Mouse (Mus musculus): ENCODE data around the gene Gnaz.
A peak's percentile ranks its signal among the peaks of the same experiment; 100 is the strongest.
"Not testable (repeated sequence)": the region's sequence is repeated elsewhere in the genome, so short reads cannot be mapped to it uniquely, and the experiment has no call there.

The Gnaz gene

DNA sequence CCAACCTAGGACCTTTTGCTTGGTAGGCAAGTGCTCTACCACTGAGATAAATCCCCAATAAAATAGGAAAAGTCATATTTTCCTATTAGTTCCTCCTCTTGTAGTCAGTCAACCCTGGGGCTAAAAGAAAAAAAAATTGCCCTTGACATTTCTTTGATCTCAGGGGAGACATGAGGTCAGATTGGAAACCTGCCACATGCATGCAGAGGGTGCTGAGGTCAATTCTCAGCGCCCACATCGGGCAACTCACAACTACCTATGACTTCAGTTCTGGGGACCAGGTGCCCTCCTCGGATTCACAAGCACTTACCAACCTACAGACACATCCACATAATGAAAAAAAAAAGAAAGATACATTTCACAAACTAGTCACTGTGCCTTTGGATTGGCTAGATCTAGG is 63.3 kb downstream of the Gnaz start:
- Histone ChIP-seq H3K27me3 (ENCODE audit: control insufficient read depth, insufficient read depth, low read length, poor library complexity, severe bottlenecking) (no peaks in the 10 kb centered on the region), H3K36me3 (ENCODE audit: control insufficient read depth, insufficient read depth, low read length, poor library complexity, severe bottlenecking) (no peaks in the 10 kb centered on the region)
- DNase-seq (ENCODE audit: low read depth, low spot score), result no peak

DNA sequence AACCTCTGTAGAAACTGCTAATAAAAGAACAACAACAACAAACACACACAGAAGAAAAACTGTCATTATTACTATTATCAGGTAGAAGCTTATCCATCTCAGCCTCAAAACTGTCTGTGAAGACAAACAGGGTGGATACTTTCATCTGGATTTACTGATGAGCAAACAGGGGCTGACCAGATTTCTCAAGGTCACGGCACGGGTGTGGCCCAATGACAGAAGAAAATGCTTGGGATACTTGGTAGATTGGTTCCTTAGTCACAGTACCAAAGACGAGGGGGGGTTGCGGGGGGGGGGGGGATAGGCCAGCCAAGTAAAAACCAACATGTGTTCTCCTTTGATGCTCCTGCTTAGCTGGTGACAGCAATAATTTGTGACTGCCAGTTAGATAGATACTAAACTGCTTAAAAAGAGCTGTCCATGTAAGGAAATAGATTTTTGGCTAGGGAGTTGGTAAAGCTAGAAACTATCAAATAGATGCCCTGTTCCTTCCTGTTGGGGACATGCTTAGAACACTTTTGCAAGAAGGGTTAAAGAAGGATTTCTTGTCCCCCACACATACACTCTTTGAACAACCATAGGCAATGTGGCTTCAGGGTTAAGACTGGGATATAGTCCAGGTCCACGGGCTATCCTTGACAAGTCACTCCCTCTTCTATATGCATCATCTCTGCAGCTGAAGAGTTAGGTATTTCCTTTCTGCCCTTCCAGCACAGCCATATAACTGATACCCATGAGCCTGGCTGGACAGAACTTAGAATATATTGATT is 64.6 kb downstream of the Gnaz start:
- no peak for DNase-seq (ENCODE audit: low read depth, low spot score)

DNA sequence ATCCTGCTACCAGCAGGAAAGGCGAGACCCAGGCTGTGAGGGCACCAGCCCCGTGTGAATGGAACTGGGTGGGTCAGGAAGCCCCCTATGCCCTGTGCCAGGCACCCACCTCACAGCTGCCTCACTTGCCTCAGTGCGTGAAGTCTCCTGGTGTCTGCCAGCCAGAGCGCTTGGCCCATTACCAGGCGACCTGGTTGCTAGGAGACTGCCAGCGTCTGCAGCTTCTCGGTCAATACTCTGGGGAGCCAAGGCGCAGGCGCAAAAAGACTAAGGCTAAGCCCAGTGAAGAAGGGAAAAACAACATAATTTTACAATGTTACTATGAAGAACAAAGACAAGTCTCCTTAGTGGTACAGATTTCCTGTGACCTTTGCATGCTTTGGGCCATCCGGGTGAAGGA is 65.4 kb downstream of the Gnaz start, which contains the start of gene Rsph14:
Gene Rsph14 (minus strand): TSS at position 192 of the 400 bp plus-strand sequence.
- DNase-seq (ENCODE audit: low read depth, low spot score), result peak; percentile 76
- Histone ChIP-seq H3K27me3 (ENCODE audit: control insufficient read depth, insufficient read depth, low read length, poor library complexity, severe bottlenecking) (no peaks in the 10 kb centered on the region), H3K36me3 (ENCODE audit: control insufficient read depth, insufficient read depth, low read length, poor library complexity, severe bottlenecking) (no peaks in the 10 kb centered on the region)

More for the DNA sequence above, 64.6 kb downstream of the Gnaz start:
- H3K27me3 ChIP-seq (ENCODE audit: control insufficient read depth, insufficient read depth, low read length, poor library complexity, severe bottlenecking), result no peaks in the 10 kb centered on the region
- no peaks in the 10 kb centered on the region for H3K36me3 ChIP-seq (ENCODE audit: control insufficient read depth, insufficient read depth, low read length, poor library complexity, severe bottlenecking)

DNA sequence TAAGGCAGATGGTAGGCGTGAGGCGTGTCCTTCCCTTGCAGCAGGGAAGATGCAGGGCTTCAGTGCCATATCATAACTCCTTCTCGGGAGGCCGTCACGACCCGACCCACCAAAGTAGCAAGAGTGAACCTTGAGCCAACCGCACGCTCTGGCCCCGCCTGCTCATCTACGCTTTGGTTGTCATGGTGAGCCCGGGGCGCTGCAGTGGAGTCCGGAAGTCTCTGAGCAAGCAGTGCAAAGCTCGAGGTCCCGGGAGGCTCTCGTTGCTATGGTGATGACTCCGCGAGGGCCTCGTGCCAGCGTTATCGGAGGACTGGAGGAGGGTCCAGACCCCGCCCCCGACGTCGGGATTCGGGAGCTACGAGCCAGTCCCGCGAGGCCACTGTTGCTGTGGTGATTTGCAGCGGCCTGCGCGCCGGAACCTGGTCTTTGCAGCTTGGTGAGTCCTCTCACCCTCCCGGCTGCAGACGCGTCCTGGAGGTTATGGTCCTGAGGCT is 70.0 kb downstream of the Gnaz start, which contains the start of gene Rab36:
Gene Rab36 (plus strand): TSS at position 176 of the 497 bp plus-strand sequence.
- Histone ChIP-seq H3K27me3 (ENCODE audit: control insufficient read depth, insufficient read depth, low read length, poor library complexity, severe bottlenecking) (no peaks in the 10 kb centered on the region; the same call in 1 of the 2 replicates), H3K36me3 (ENCODE audit: control insufficient read depth, insufficient read depth, low read length, poor library complexity, severe bottlenecking) (no peaks in the 10 kb centered on the region)
- DNase-seq (ENCODE audit: low read depth, low spot score), result peak; percentile 84

DNA sequence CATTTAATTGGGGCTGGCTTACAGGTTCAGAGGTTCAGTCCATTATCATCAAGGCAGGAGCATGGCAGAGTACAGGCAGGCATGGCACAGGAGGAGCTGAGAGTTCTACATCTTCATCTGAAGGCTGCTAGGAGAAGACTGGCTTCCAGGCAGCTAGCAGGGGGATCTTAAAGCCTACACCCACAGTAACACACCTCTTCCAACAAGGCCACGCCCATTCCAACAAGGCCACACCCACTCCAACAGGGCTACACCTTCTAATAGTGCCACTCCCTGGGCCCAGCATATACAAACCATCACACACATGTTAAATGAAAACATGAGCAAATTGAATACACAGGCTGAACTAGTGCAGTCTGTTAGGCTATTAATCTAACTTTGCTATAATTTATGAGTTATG is 75.1 kb downstream of the Gnaz start:
- H3K27me3 ChIP-seq (ENCODE audit: control insufficient read depth, insufficient read depth, low read length, poor library complexity, severe bottlenecking); H3K36me3 ChIP-seq (ENCODE audit: control insufficient read depth, insufficient read depth, low read length, poor library complexity, severe bottlenecking): not testable (repeated sequence)
- DNase-seq (ENCODE audit: low read depth, low spot score), result peak; percentile 25

DNA sequence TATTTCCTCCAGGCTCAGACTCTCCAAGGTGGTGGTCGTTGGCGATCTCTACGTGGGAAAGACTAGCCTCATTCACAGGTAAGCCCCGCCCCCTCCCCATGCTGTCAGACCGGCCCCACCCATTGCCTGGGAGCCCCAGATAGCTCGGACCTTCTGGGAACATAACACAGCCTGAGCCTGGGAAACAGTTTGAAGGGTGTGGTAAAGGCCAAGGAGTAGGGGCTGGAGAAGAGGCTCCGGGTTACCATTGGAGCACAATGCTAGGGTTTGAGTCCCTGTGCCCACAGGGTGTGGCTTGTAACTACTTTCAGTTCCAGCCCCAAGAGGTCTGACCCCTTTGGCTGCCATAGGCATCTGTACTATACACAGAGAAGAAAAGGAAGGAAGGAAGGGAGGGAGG is 77.5 kb downstream of the Gnaz start:
- DNase-seq (ENCODE audit: low read depth, low spot score), result no peak
- Histone ChIP-seq H3K27me3 (ENCODE audit: control insufficient read depth, insufficient read depth, low read length, poor library complexity, severe bottlenecking) (no peaks in the 10 kb centered on the region; the same call in 1 of the 2 replicates), H3K36me3 (ENCODE audit: control insufficient read depth, insufficient read depth, low read length, poor library complexity, severe bottlenecking) (no peaks in the 10 kb centered on the region)

DNA sequence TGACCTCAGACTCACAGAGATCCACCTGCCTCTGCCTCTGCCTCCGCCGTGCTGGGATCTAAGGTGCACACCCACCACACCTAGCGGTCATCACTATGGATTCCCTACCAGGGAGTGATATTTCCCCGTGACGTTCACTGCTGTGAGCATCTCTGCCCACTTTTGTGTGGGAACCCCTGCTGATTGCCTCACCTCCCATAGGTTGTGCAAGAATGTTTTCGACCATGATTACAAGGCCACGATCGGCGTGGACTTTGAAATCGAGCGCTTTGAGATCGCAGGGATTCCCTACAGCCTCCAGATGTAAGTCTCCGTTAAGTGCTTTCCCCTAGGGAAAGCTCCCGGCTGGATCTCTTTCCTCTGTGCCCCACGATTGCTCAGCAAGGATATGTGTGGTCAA is 78.9 kb downstream of the Gnaz start:
- no peaks in the 10 kb centered on the region for H3K36me3 ChIP-seq (ENCODE audit: control insufficient read depth, insufficient read depth, low read length, poor library complexity, severe bottlenecking)
- no peak for DNase-seq (ENCODE audit: low read depth, low spot score)
- no peaks in the 10 kb centered on the region; the same call in 1 of the 2 replicates for H3K27me3 ChIP-seq (ENCODE audit: control insufficient read depth, insufficient read depth, low read length, poor library complexity, severe bottlenecking)

DNA sequence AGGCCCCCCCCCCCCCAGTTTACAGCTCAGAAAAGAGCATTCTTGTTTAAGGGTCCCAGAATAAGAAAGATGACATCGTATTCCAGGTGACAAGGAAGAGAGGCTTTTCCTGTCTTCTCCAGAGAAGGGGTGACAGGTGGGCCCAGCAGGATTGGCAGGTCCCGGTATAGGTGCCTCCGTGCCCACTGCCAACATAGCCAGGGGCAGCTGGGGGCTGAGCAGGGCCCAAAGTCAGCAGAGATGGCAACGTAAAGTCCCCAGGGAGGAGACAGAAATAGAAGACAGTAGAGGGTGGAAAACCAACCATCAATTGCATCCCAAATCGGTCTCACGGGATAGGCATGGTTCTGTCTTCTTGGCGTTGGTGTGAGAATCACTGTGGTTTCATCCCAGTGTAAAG is 81.7 kb downstream of the Gnaz start:
- no peak for DNase-seq (ENCODE audit: low read depth, low spot score)
- Histone ChIP-seq H3K36me3 (ENCODE audit: control insufficient read depth, insufficient read depth, low read length, poor library complexity, severe bottlenecking) (no peaks in the 10 kb centered on the region), H3K27me3 (ENCODE audit: control insufficient read depth, insufficient read depth, low read length, poor library complexity, severe bottlenecking) (no peaks in the 10 kb centered on the region)

DNA sequence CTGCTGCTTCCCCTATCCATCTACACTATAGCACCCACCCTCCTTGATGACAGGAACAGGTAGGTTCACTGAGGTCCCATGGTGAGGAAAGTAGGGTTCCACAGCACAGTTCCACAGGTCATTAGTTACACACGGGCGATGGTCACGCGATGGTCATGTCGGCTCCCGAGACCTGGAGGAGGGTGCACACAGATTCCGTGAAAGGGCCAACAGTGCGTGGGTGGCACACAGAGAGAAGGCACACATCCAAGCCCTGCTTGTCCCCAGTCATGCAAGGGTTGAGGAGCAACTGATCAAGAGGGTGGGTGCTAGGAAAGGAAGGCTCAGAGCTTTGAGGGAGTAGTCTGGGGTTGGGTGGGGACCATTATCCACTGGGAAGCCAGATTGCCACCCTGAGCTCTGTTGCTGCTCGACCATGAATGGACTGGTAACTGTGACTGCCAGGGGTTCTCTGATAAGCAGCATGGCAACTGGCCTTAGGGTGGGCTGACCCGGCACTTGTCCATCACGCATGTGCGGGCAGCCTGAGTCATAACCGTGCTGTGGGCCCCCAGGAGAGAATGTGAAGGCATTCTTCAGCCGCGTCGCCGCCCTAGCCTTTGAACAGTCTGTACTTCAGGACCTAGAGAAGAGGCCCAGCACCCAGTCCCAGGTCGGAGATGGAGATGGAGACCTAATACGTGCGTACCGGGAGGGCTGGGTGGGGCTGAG is 84.5 kb downstream of the Gnaz start:
- Histone ChIP-seq H3K36me3 (ENCODE audit: control insufficient read depth, insufficient read depth, low read length, poor library complexity, severe bottlenecking) (no peaks in the 10 kb centered on the region), H3K27me3 (ENCODE audit: control insufficient read depth, insufficient read depth, low read length, poor library complexity, severe bottlenecking) (no peaks in the 10 kb centered on the region)
- no peak for DNase-seq (ENCODE audit: low read depth, low spot score)

DNA sequence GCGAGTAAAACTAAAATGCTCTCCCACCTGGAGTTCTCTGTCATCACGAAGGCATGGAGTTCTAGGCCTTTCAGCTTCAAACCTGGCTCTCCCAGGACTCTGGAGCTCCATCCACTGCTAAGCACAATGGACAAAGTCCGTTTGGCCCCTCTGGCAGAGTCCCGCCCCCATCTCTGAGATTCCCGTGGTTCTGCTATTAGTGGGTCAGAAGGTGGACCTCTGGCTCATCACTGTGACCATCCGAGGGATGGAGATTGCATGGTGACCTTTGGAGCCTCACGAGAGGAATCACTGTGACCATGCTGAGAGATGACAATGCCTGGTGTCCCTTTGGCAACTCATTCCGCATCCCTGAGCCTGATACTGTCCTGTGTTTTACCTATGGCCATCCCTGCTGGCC is 85.9 kb downstream of the Gnaz start:
- H3K36me3 ChIP-seq (ENCODE audit: control insufficient read depth, insufficient read depth, low read length, poor library complexity, severe bottlenecking), result no peaks in the 10 kb centered on the region
- DNase-seq (ENCODE audit: low read depth, low spot score), result no peak
- no peaks in the 10 kb centered on the region for H3K27me3 ChIP-seq (ENCODE audit: control insufficient read depth, insufficient read depth, low read length, poor library complexity, severe bottlenecking)

DNA sequence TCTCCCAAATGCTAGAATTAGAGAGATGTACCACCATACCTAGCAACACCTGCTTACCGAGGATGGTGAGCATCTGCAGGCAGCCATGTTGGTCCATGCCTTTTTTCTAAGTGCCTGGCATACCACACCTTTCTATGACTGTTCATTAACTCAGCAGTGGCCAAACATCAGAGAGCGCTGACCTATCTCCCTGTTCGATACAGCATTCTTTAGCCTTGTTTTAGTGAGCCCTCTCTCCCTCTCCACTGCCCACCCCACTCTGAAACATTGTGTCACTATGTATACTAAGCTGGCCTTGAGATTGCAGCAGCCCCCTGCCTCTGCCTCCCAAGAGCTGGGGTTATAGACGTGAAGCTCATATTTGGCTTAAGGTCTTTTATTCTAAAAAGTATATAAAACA is 86.7 kb downstream of the Gnaz start:
- no peak for DNase-seq (ENCODE audit: low read depth, low spot score)
- no peaks in the 10 kb centered on the region for H3K36me3 ChIP-seq (ENCODE audit: control insufficient read depth, insufficient read depth, low read length, poor library complexity, severe bottlenecking)
- no peaks in the 10 kb centered on the region for H3K27me3 ChIP-seq (ENCODE audit: control insufficient read depth, insufficient read depth, low read length, poor library complexity, severe bottlenecking)

DNA sequence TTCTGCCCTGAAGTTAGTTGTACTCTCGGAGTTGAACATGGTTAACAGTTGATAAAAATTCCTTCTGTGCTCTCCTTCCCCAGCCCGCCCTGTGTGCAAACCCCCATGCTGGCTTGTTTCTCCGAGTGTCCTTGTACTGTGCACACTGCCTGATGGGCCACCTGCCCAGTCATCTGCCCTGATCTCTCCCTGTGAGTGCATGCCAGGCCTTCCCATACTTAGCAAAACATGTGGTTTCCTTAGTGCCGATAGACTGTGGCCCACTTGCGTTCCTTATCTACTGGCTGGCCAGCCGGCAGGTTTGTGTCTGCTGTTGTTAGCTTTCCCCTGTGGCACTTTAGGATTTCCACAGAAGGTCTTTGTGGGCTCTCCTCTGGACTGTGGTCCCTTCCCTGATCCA is 87.1 kb downstream of the Gnaz start:
- DNase-seq (ENCODE audit: low read depth, low spot score), result no peak
- H3K36me3 ChIP-seq (ENCODE audit: control insufficient read depth, insufficient read depth, low read length, poor library complexity, severe bottlenecking), result no peaks in the 10 kb centered on the region
- H3K27me3 ChIP-seq (ENCODE audit: control insufficient read depth, insufficient read depth, low read length, poor library complexity, severe bottlenecking), result no peaks in the 10 kb centered on the region

DNA sequence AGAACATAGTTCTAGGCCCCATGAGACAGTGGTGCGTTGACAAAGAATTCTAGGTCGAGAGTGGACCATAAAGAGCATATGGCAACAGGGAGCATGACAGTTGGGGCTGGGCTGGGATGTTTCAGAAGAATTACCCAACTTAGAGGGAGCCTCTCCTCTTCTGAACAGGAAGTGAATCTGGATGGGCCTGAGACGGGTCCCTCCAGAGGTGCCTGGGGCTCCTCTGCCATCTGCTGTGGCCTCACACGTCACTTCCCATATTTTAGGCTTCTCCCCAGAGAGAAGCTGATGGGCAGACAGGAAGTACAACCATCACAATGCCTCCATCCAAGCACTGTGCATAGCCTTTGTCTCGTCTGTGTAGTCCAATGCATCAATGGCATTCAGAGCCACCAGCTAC is 88.7 kb downstream of the Gnaz start:
- Histone ChIP-seq H3K36me3 (ENCODE audit: control insufficient read depth, insufficient read depth, low read length, poor library complexity, severe bottlenecking) (no peaks in the 10 kb centered on the region), H3K27me3 (ENCODE audit: control insufficient read depth, insufficient read depth, low read length, poor library complexity, severe bottlenecking) (no peaks in the 10 kb centered on the region)
- peak; percentile 77 for DNase-seq (ENCODE audit: low read depth, low spot score)

DNA sequence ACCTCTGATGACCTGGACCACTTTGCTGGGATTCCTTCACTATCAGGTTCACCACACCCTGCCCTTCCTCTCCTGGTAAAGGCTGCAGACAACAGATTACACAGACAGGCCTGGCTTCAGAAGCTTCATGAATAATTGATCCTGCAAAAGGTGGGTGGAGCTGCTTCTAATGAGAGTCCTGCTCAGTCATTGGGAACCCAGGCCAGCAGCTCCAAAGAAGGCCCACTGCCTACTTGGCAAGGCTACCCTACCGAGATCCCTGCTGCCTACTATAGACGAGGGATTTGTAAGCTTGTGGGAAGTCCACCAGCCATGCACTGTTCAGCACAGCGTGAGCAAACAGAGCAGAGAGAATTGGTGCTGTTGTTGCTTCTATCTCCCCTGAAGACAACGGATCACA is 89.3 kb downstream of the Gnaz start:
- Histone ChIP-seq H3K36me3 (ENCODE audit: control insufficient read depth, insufficient read depth, low read length, poor library complexity, severe bottlenecking) (no peaks in the 10 kb centered on the region), H3K27me3 (ENCODE audit: control insufficient read depth, insufficient read depth, low read length, poor library complexity, severe bottlenecking) (no peaks in the 10 kb centered on the region)
- DNase-seq (ENCODE audit: low read depth, low spot score), result no peak

DNA sequence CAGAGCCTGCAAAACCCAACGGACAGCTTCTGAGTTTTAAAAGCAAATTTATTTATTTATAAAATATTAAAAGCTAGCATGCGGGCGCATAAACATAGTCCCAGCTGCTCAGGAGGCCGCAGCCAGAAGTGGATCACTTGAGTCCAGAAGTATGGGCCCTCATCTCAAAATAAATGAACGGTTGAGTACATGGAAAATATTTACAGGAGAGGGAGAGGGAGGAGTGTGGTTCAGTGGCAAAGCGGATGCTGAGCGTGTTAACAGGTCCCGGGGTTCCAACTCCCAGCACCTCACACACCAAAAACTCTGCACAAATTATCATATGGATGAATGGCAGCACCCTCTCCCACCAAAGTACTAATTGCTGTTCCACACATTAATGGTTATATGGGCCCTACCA is 91.4 kb downstream of the Gnaz start:
- Histone ChIP-seq H3K36me3 (ENCODE audit: control insufficient read depth, insufficient read depth, low read length, poor library complexity, severe bottlenecking) (no peaks in the 10 kb centered on the region), H3K27me3 (ENCODE audit: control insufficient read depth, insufficient read depth, low read length, poor library complexity, severe bottlenecking) (no peaks in the 10 kb centered on the region)
- no peak for DNase-seq (ENCODE audit: low read depth, low spot score)
